Mouse (Mus musculus): ENCODE results near the gene Tbxa2r. TPM values are rescaled to one million over a fixed set of nuclear protein-coding genes. Genes with fewer than 3 reads are reported as not detected.
A peak's percentile ranks its signal among the peaks of the same experiment; 100 is the strongest.

Tbxa2r gene
- polyA plus RNA-seq, 1 experiment from 2014 or later = 19.6 TPM

GRCm38 (mm10) chr10:81325781-81326180 lies 2.8 kb upstream of the Tbxa2r start:
- no peaks in the 10 kb centered on the region for H3K9me3 ChIP-seq (ENCODE audit: low read length)
- 91% methylated on average over 18 of the region's 18 CpGs for WGBS
- ATAC-seq (no peak), DNase-seq (ENCODE audit: low spot score) (no peak)
- H3K4me1 ChIP-seq (ENCODE audit: insufficient read depth, low read depth, low read length) = peaks cover 15% of the 10 kb centered on the region
- no peak overlapping the region for H3K4me2 ChIP-seq (replicated peaks; ENCODE audit: low read depth, low read length)
- H3K27me3 ChIP-seq (replicated peaks; ENCODE audit: insufficient read depth, low read length) = no peaks in the 10 kb centered on the region
- TF ChIP-seq EP300 (IDR thresholded peaks at IDR 0.05) = no peak
- no peak for TF ChIP-seq CTCF (IDR thresholded peaks at IDR 0.05)
- H3K4me3 ChIP-seq (ENCODE audit: low read depth, low read length) = no peak overlapping the region
- H3K9ac ChIP-seq (replicated peaks; ENCODE audit: low read depth) = no peak overlapping the region
- no peak overlapping the region for H3K27ac ChIP-seq (ENCODE audit: low read length)
- H3K36me3 ChIP-seq (ENCODE audit: insufficient read depth, low read length) = peaks cover 36% of the 10 kb centered on the region

GRCm38 (mm10) chr10:81326858-81327257 lies 1.7 kb upstream of the Tbxa2r start:
- Histone ChIP-seq H3K4me1 (ENCODE audit: insufficient read depth, low read depth, low read length) (peaks cover 15% of the 10 kb centered on the region), H3K9me3 (ENCODE audit: low read length) (no peaks in the 10 kb centered on the region), H3K36me3 (ENCODE audit: insufficient read depth, low read length) (peaks cover 36% of the 10 kb centered on the region), H3K27me3 (replicated peaks; ENCODE audit: insufficient read depth, low read length) (no peaks in the 10 kb centered on the region), H3K4me3 (ENCODE audit: low read depth, low read length) (no peak overlapping the region), H3K27ac (ENCODE audit: low read length) (peak overlapping the region; percentile 59; the same call in 1 of the 2 replicates), H3K9ac (replicated peaks; ENCODE audit: low read depth) (no peak overlapping the region), H3K4me2 (replicated peaks; ENCODE audit: low read depth, low read length) (no peak overlapping the region)
- ATAC-seq (peak; percentile 28), DNase-seq (ENCODE audit: low spot score) (no peak)
- WGBS = 58% methylated on average over 6 of the region's 6 CpGs
- peak; percentile 69 for TF ChIP-seq EP300 (IDR thresholded peaks at IDR 0.05)
- TF ChIP-seq CTCF (IDR thresholded peaks at IDR 0.05) = no peak

DNA sequence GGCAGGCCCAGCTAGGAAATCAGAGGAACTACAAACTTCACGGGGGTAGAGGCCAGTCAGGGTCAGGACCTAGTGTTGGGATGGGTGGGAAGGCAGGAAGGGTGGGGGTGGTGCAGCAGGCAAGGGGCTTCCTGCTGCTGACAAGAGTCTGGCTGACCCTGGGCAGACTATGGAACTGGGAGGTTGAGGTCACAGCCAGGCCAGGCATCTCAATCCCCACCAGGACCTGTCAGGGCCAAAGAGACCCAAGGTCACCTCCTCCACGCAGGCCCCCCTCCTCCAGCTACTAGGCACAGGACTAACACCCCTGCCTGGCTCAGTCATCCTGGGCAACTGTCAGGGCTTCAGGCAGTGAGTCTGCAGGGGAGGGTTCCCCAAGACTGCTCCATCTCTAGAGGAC lies 572 bp upstream of the Tbxa2r start:
- H3K4me2 ChIP-seq (replicated peaks; ENCODE audit: low read depth, low read length) = peak overlapping the region; percentile 39
- WGBS = 38% methylated on average over 2 of the region's 2 CpGs

DNA sequence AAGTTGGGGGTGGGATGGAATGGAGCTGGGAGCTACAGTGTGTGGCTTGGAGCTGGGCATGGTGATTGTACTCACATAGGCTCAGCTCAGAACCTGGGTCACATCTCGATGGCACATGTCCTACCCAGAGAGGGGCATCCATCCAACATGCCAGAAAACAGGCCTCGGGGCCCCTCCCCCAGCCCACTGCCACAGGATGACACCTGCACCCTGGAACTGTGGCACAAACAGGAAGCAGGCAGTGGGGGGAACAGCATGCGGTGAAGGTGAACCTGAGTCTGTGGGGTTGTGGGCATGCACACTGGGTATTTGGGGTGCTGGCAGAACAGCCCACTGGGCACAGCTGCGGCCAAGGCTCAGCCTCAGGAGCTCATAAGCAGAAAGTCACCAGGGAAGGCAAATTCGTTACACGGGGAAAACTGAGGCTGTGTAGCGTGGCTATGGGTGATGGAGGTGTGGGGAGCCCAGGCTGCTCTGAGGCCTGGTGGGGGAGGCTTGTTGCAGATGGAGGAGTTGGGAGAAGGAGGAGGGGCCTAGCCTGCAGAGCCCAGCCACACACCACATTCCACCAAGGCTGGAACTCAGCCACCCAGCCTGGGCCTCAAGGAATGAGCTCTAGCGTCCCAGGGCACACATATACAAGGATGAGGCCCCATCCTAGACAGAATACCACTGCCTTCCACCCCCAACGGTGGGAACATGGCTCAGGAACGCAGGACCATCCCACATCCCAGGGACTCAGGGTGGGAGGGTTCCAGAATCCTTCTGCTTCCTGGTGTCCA lies 854 bp downstream of the Tbxa2r start:
- 36% methylated on average over 10 of the region's 10 CpGs for WGBS
- Histone ChIP-seq H3K4me2 (replicated peaks; ENCODE audit: low read depth, low read length) (peak overlapping the region; percentile 22; the same call in 1 of the 2 replicates), H3K36me3 (ENCODE audit: insufficient read depth, low read length) (peaks cover 20% of the 10 kb centered on the region), H3K4me1 (ENCODE audit: insufficient read depth, low read depth, low read length) (peaks cover 20% of the 10 kb centered on the region), H3K27me3 (replicated peaks; ENCODE audit: insufficient read depth, low read length) (no peaks in the 10 kb centered on the region), H3K27ac (ENCODE audit: low read length) (peak overlapping the region; percentile 64), H3K4me3 (ENCODE audit: low read depth, low read length) (no peak overlapping the region), H3K9ac (replicated peaks; ENCODE audit: low read depth) (no peak overlapping the region), H3K9me3 (ENCODE audit: low read length) (no peaks in the 10 kb centered on the region)
- DNase-seq (ENCODE audit: low spot score) = peak; percentile 74
- peak; percentile 52 for ATAC-seq
- TF ChIP-seq EP300 (IDR thresholded peaks at IDR 0.05) = no peak
- no peak for TF ChIP-seq CTCF (IDR thresholded peaks at IDR 0.05)

More for the DNA sequence above, 572 bp upstream of the Tbxa2r start:
- TF ChIP-seq EP300 (IDR thresholded peaks at IDR 0.05) = no peak
- no peaks in the 10 kb centered on the region for H3K27me3 ChIP-seq (replicated peaks; ENCODE audit: insufficient read depth, low read length)
- DNase-seq (ENCODE audit: low spot score) (no peak), ATAC-seq (peak; percentile 37)
- peak overlapping the region; percentile 64; the same call in 1 of the 2 replicates for H3K27ac ChIP-seq (ENCODE audit: low read length)
- H3K4me1 ChIP-seq (ENCODE audit: insufficient read depth, low read depth, low read length) = peaks cover 20% of the 10 kb centered on the region
- H3K9ac ChIP-seq (replicated peaks; ENCODE audit: low read depth) = no peak overlapping the region
- H3K36me3 ChIP-seq (ENCODE audit: insufficient read depth, low read length) = peaks cover 31% of the 10 kb centered on the region
- 0 out of 2 replicates have a peak overlapping the region, but pooled peaks have one; percentile 10 for H3K4me3 ChIP-seq (ENCODE audit: low read depth, low read length)
- H3K9me3 ChIP-seq (ENCODE audit: low read length) = no peaks in the 10 kb centered on the region

DNA sequence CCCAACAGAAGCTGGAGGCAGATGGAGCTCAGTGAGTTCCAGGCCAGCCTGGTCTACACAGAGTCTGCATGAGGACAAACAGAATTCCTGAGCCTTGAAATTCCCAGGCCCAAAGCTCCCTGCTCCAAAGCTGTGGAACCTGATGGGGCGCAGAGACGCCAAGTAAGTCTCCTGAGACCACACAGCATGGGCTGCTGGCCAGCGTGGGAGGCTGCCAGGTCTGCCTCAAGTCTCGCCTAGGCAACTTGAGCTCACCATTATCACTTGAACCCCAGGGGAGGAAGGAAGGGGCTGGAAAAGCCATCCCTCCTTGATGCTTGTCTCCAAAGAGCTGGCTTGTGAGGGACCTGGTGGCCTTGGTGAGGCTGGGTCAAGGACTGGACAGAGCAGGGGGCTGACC lies 1.5 kb downstream of the Tbxa2r start:
- Histone ChIP-seq H3K4me2 (replicated peaks; ENCODE audit: low read depth, low read length) (peak overlapping the region; percentile 22; the same call in 1 of the 2 replicates), H3K4me1 (ENCODE audit: insufficient read depth, low read depth, low read length) (peaks cover 20% of the 10 kb centered on the region), H3K9ac (replicated peaks; ENCODE audit: low read depth) (no peak overlapping the region), H3K9me3 (ENCODE audit: low read length) (no peaks in the 10 kb centered on the region), H3K27me3 (replicated peaks; ENCODE audit: insufficient read depth, low read length) (no peaks in the 10 kb centered on the region), H3K27ac (ENCODE audit: low read length) (peak overlapping the region; percentile 64), H3K36me3 (ENCODE audit: insufficient read depth, low read length) (0 out of 2 replicates have a peak, but pooled peaks cover 17% of the 10 kb centered on the region), H3K4me3 (ENCODE audit: low read depth, low read length) (no peak overlapping the region)
- DNase-seq (ENCODE audit: low spot score) (no peak), ATAC-seq (no peak; the same call in 1 of the 2 replicates)
- 53% methylated on average over 4 of the region's 4 CpGs for WGBS
- TF ChIP-seq CTCF (IDR thresholded peaks at IDR 0.05) = no peak
- no peak for TF ChIP-seq EP300 (IDR thresholded peaks at IDR 0.05)

GRCm38 (mm10) chr10:81332277-81332676 lies 3.7 kb downstream of the Tbxa2r start:
- H3K4me1 ChIP-seq (ENCODE audit: insufficient read depth, low read depth, low read length) = peaks cover 20% of the 10 kb centered on the region
- 36% methylated on average over 27 of the region's 29 CpGs for WGBS
- ATAC-seq (no peak), DNase-seq (ENCODE audit: low spot score) (no peak)
- no peaks in the 10 kb centered on the region for H3K9me3 ChIP-seq (ENCODE audit: low read length)
- no peaks in the 10 kb centered on the region for H3K36me3 ChIP-seq (ENCODE audit: insufficient read depth, low read length)
- no peaks in the 10 kb centered on the region for H3K27me3 ChIP-seq (replicated peaks; ENCODE audit: insufficient read depth, low read length)
- no peak overlapping the region for H3K9ac ChIP-seq (replicated peaks; ENCODE audit: low read depth)
- no peak overlapping the region for H3K27ac ChIP-seq (ENCODE audit: low read length)
- no peak overlapping the region for H3K4me2 ChIP-seq (replicated peaks; ENCODE audit: low read depth, low read length)
- no peak for TF ChIP-seq EP300 (IDR thresholded peaks at IDR 0.05)
- TF ChIP-seq CTCF (IDR thresholded peaks at IDR 0.05) = no peak
- H3K4me3 ChIP-seq (ENCODE audit: low read depth, low read length) = no peak overlapping the region
